Mouse (Mus musculus) stomach, postnatal 0 days (tissue): ENCODE results near the gene Cnn2.

Experiments
- CTCF ChIP-seq: IDR thresholded peaks from 2 replicates; pipeline ENCODE4 v1.5.1; 2016; ENCODE audit warnings: antibody characterized with exemption, low read depth, mild to moderate bottlenecking, moderate library complexity
- EP300 ChIP-seq: optimal IDR thresholded peaks from 2 replicates; pipeline ENCODE3; 2016; ENCODE audit warnings: antibody characterized with exemption

GRCm38 (mm10) chr10:79956643-79957154 is 31.7 kb upstream of the Cnn2 start:
- no peak for TF ChIP-seq CTCF
- TF ChIP-seq EP300 = no peak
